In the genomic region with DNA sequence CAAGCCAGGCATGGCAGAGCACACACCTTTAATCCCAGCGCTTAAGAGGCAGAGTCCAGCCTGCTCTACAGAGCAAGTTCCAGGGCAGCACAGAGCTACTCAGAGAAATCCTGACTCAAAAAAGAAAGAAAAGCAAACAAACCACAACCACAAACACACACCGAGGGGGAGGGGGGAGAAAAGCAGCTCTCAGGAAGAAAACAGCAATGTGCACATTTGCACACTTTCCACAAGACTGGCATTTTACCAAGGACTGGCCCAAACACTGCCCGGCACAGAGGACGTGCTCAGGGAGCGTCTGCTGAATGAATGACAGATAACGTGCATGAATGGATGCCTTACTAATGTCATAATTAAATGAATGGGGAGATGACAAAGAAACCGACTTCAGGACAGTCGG, we compare ENCODE assay signal across 1 mouse cellular context.
TF ChIP-seq lines count a peak whose summit lies in the region.

No protein-coding gene starts in this region.

TF ChIP-seq in myocyte, 11 proteins besides CTCF, POLR2A, EP300 and RAD21 (continued from another document):
- no peak for TF ChIP-seq SRF (IDR thresholded peaks at IDR 0.05; ENCODE audit: control insufficient read depth, insufficient read length, low read depth)
- no peak for TF ChIP-seq MYOD1 (IDR thresholded peaks at IDR 0.05; ENCODE audit: control insufficient read depth in 1 of 3, insufficient read length in 2 of 3, low read depth in 2 of 3)
- no peak for TF ChIP-seq TCF12 (IDR thresholded peaks at IDR 0.05; ENCODE audit: insufficient read depth, poor library complexity, severe bottlenecking)
- TF ChIP-seq MYOG (IDR thresholded peaks at IDR 0.05; ENCODE audit: control insufficient read depth in 1 of 3, insufficient read depth in 1 of 3, insufficient read length in 2 of 3, low read depth in 2 of 3) = no peak
- no peak for TF ChIP-seq REST (IDR thresholded peaks at IDR 0.05; ENCODE audit: insufficient read depth, insufficient read length)
- TF ChIP-seq E2F4 (IDR thresholded peaks at IDR 0.05; ENCODE audit: insufficient read depth) = no peak
- no peak for TF ChIP-seq CEBPB (IDR thresholded peaks at IDR 0.05; ENCODE audit: insufficient read depth, poor library complexity, severe bottlenecking)
